ENCODE assay signal across 23 mouse cellular contexts in the genomic region with DNA sequence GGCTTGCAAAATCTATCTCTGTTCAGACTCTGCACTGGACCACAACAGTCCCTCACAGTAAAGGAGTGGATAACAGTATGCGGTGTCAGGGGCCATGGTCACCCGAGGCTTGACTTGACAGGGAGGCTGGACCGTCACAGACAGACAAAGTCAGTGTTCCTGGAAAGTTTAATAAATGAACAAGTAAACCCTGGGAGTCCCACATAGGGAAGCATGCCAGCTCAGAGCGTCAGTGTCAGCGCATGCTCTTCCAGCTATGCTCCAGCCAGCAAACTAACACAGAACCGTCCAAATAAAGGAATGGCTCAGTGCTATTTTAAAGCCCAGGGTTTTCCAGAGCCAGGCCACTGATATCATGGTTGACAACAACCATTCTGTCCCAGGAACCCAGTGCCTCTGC.
A peak's percentile ranks its signal among the peaks of the same experiment; 100 is the strongest.
DNase-seq lines count a peak whose midpoint lies in the region; ATAC-seq and TF ChIP-seq lines count a peak whose summit lies in the region.
"Had no signal": no experiment of that assay in that cellular context is flagged by ENCODE, and none has a peak within 500 bp of the region (broad histone marks: within the 10 kb centered on the region; RNA-seq: fewer than 3 reads in every experiment).

No protein-coding gene starts in this region.

- H3K9me3 ChIP-seq in heart, embryonic 11.5 days (replicated peaks; ENCODE audit: control insufficient read depth, low read length) = no peaks in the 10 kb centered on the region
- no peaks in the 10 kb centered on the region for H3K9me3 ChIP-seq in hindbrain, postnatal 0 days (ENCODE audit: low read length)
- H3K9me3 ChIP-seq in hindbrain, embryonic 12.5 days (replicated peaks) = no peaks in the 10 kb centered on the region
- no peaks in the 10 kb centered on the region for H3K9me3 ChIP-seq in lung, postnatal 0 days (ENCODE audit: low read length)
- H3K9me3 ChIP-seq: forebrain, embryonic 12.5 days; intestine, embryonic 15.5 days; midbrain, embryonic 13.5 days; neural tube, embryonic 15.5 days; stomach, embryonic 15.5 days had no signal

- no peak overlapping the region for H3K9ac ChIP-seq in heart, embryonic 11.5 days (ENCODE audit: low read depth, low read length)
- no peak overlapping the region for H3K9ac ChIP-seq in hindbrain, postnatal 0 days (replicated peaks; ENCODE audit: low read length)
- H3K9ac ChIP-seq in hindbrain, embryonic 12.5 days = no peak overlapping the region
- H3K9ac ChIP-seq in lung, postnatal 0 days (replicated peaks; ENCODE audit: low read depth) = no peak overlapping the region
- H3K9ac ChIP-seq: forebrain, embryonic 12.5 days; hindbrain, embryonic 14.5 days; intestine, embryonic 15.5 days; midbrain, embryonic 13.5 days; neural tube, embryonic 15.5 days; stomach, embryonic 15.5 days had no signal

- ATAC-seq in heart, embryonic 11.5 days (replicated peaks; ENCODE audit: insufficient number of reproducible peaks, low FRiP score, low TSS enrichment) = no peak
- ATAC-seq in hindbrain, postnatal 0 days = no peak
- ATAC-seq in hindbrain, embryonic 12.5 days (ENCODE audit: low FRiP score) = no peak
- no peak for ATAC-seq in lung, postnatal 0 days
- ATAC-seq: activated CD4-positive, CD25-positive, alpha-beta regulatory T cell, adult 4 months; CD4-positive, CD25-positive, alpha-beta regulatory T cell, adult 4 months; intestine, embryonic 15.5 days; midbrain, embryonic 13.5 days had no signal

- TF ChIP-seq EP300 in lung, postnatal 0 days (IDR thresholded peaks at IDR 0.05) = no peak

- TF ChIP-seq CTCF in hindbrain, postnatal 0 days (IDR thresholded peaks at IDR 0.05; ENCODE audit: low read depth) = no peak
- TF ChIP-seq CTCF in lung, postnatal 0 days (IDR thresholded peaks at IDR 0.05) = no peak
- TF ChIP-seq CTCF in lung, adult 2 months (IDR thresholded peaks at IDR 0.05; ENCODE audit: insufficient read depth, low read length) = no peak

- H3K4me2 ChIP-seq in heart, embryonic 11.5 days = no peak overlapping the region
- no peak overlapping the region for H3K4me2 ChIP-seq in hindbrain, postnatal 0 days (ENCODE audit: low read depth, low read length)
- no peak overlapping the region for H3K4me2 ChIP-seq in hindbrain, embryonic 12.5 days (replicated peaks)
- no peak overlapping the region for H3K4me2 ChIP-seq in lung, postnatal 0 days (replicated peaks; ENCODE audit: low read depth, low read length)
- H3K4me2 ChIP-seq: forebrain, embryonic 12.5 days; hindbrain, embryonic 14.5 days; intestine, embryonic 15.5 days; midbrain, embryonic 13.5 days; neural tube, embryonic 15.5 days; stomach, embryonic 15.5 days had no signal

- TF ChIP-seq POLR2A in lung, adult 2 months (IDR thresholded peaks at IDR 0.05; ENCODE audit: borderline replicate concordance, extremely low read depth, low read depth, low read length) = no peak

- peaks cover 17% of the 10 kb centered on the region for H3K4me1 ChIP-seq in heart, embryonic 11.5 days (ENCODE audit: control insufficient read depth, insufficient read depth, low read length)
- H3K4me1 ChIP-seq in hindbrain, postnatal 0 days (ENCODE audit: insufficient read depth, low read length) = no peaks in the 10 kb centered on the region
- H3K4me1 ChIP-seq in hindbrain, embryonic 12.5 days = no peaks in the 10 kb centered on the region
- H3K4me1 ChIP-seq in lung, postnatal 0 days (ENCODE audit: insufficient read depth, low read depth, low read length) = peaks cover 3% of the 10 kb centered on the region; the same call in 1 of the 2 replicates
- peaks cover 4% of the 10 kb centered on the region; the same call in 1 of the 2 replicates for H3K4me1 ChIP-seq in lung, adult 2 months (ENCODE audit: control insufficient read depth, insufficient read depth, low read length)
- H3K4me1 ChIP-seq: forebrain, embryonic 12.5 days; intestine, embryonic 15.5 days; midbrain, embryonic 13.5 days; neural tube, embryonic 15.5 days had no signal

- DNase-seq in heart, postnatal 4 days = no peak
- DNase-seq in hindbrain, postnatal 0 days (ENCODE audit: low spot score) = peak; percentile 12
- DNase-seq in lung, postnatal 0 days (ENCODE audit: low spot score) = peak; percentile 33
- no peak for DNase-seq in lung, adult 2 months
- peak; percentile 9 for DNase-seq in kidney, postnatal 14 days
- no peak for DNase-seq in yolk sac, embryonic 10.5 days (ENCODE audit: low spot score)
- DNase-seq: adrenal gland, postnatal 10 days; cerebellum, adult 9-10 months; gastrocnemius, adult 2 months; right cerebral cortex, postnatal 25 days; thymus, adult 2 months had no signal

- no peaks in the 10 kb centered on the region for H3K27me3 ChIP-seq in heart, embryonic 11.5 days (ENCODE audit: control insufficient read depth, insufficient read depth, low read length)
- no peaks in the 10 kb centered on the region for H3K27me3 ChIP-seq in hindbrain, postnatal 0 days (ENCODE audit: insufficient read depth, low read length)
- H3K27me3 ChIP-seq in hindbrain, embryonic 12.5 days = no peaks in the 10 kb centered on the region
- no peaks in the 10 kb centered on the region for H3K27me3 ChIP-seq in lung, postnatal 0 days (replicated peaks; ENCODE audit: insufficient read depth, low read length)
- H3K27me3 ChIP-seq: forebrain, embryonic 12.5 days; intestine, embryonic 15.5 days; midbrain, embryonic 13.5 days; neural tube, embryonic 15.5 days; stomach, embryonic 15.5 days had no signal

- H3K27ac ChIP-seq in heart, embryonic 11.5 days (ENCODE audit: low read depth, low read length) = peak overlapping the region; percentile 22; the same call in 1 of the 2 replicates
- H3K27ac ChIP-seq in hindbrain, postnatal 0 days = no peak overlapping the region
- no peak overlapping the region for H3K27ac ChIP-seq in hindbrain, embryonic 12.5 days
- H3K27ac ChIP-seq in lung, postnatal 0 days (ENCODE audit: low read length) = no peak overlapping the region
- H3K27ac ChIP-seq: embryonic facial prominence, embryonic 10.5 days; forebrain, embryonic 12.5 days; gastrocnemius, adult 2 months; hindbrain, embryonic 14.5 days; intestine, embryonic 15.5 days; layer of hippocampus, adult 2 months; midbrain, embryonic 13.5 days; neural tube, embryonic 15.5 days; stomach, embryonic 15.5 days had no signal

- H3K36me3 ChIP-seq in heart, embryonic 11.5 days (ENCODE audit: control insufficient read depth, insufficient read depth, low read length) = no peaks in the 10 kb centered on the region
- H3K36me3 ChIP-seq in hindbrain, postnatal 0 days (ENCODE audit: insufficient read depth, low read length) = no peaks in the 10 kb centered on the region
- no peaks in the 10 kb centered on the region for H3K36me3 ChIP-seq in hindbrain, embryonic 12.5 days
- H3K36me3 ChIP-seq in lung, postnatal 0 days (ENCODE audit: insufficient read depth, low read length) = no peaks in the 10 kb centered on the region
- H3K36me3 ChIP-seq: embryonic facial prominence, embryonic 10.5 days; forebrain, embryonic 12.5 days; intestine, embryonic 15.5 days; midbrain, embryonic 13.5 days; neural tube, embryonic 15.5 days; stomach, embryonic 15.5 days had no signal

- H3K4me3 ChIP-seq in heart, embryonic 11.5 days (ENCODE audit: low read depth, low read length) = no peak overlapping the region
- no peak overlapping the region for H3K4me3 ChIP-seq in hindbrain, postnatal 0 days (ENCODE audit: low read length)
- no peak overlapping the region for H3K4me3 ChIP-seq in hindbrain, embryonic 12.5 days
- H3K4me3 ChIP-seq in lung, postnatal 0 days (ENCODE audit: low read depth, low read length) = no peak overlapping the region
- no peak overlapping the region for H3K4me3 ChIP-seq in lung, adult 2 months (replicated peaks; ENCODE audit: extremely low read depth, low read depth, low read length)
- H3K4me3 ChIP-seq: embryonic facial prominence, embryonic 10.5 days; forebrain, embryonic 12.5 days; gastrocnemius, adult 2 months; intestine, embryonic 15.5 days; layer of hippocampus, adult 2 months; midbrain, embryonic 13.5 days; neural tube, embryonic 15.5 days; stomach, embryonic 15.5 days had no signal

- 58% methylated on average over 6 of the region's 6 CpGs for WGBS in heart, embryonic 11.5 days (ENCODE audit: insufficient replicate concordance)
- 57% methylated on average over 6 of the region's 6 CpGs for WGBS in hindbrain, postnatal 0 days
- 83% methylated on average over 6 of the region's 6 CpGs for WGBS in hindbrain, embryonic 12.5 days
- 58% methylated on average over 6 of the region's 6 CpGs for WGBS in lung, postnatal 0 days
- 56% methylated on average over 6 of the region's 6 CpGs for WGBS in lung, adult 2 months

Comparison
In these comparisons a context has a peak if more than half of its experiments do, and no peak if none do; other contexts are left out.
1. DNase-seq: peak in hindbrain, postnatal 0 days (single experiment), lung, postnatal 0 days (single experiment) and kidney, postnatal 14 days (single experiment); none in heart, postnatal 4 days (single experiment), lung, adult 2 months (single experiment) and yolk sac, embryonic 10.5 days (single experiment).